Mouse (Mus musculus): Measurements from ENCODE around the gene Fnip2.

Fnip2 gene

DNA sequence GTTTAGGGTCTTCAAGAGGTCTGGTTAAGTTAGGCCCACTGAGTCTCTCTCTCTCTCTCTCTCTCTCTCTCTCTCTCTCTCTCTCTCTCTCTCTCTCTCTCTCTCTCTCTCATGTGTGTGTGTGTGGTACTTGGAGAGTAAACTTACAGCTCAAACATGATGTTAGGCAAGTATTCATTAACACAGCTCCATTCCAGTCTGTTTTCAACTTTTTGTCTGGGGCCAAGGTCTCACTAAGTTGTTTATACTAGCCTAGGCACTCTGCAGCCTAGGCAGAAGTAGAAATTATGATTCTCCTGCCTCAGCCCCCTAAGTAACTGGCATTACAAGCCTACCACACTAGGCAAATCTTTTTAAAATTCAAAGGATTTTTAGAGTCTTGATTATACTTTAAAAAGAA is 151.7 kb downstream of the Fnip2 start:
- no peak for DNase-seq (ENCODE audit: low spot score in 2 of 2)

DNA sequence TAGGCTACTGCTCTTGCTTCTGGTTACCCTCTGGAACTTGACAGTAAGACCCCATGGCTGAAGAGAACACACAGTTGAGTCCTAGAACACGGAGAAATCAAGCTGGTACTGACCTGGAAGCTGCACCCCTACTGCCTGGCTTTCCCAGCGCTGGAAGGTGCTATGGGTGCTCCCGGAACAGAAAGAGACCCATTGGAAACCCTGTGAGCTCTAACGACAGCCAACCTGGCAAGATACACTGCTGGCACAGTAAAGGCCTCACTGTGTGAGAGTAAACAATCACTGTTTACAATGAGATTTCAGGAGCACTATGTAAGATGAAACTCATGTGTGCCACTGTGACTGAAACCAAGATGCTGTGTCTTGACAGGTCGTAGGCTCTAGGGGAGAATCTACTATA is 152.5 kb downstream of the Fnip2 start:
- no peak for DNase-seq (ENCODE audit: low spot score in 2 of 2)

DNA sequence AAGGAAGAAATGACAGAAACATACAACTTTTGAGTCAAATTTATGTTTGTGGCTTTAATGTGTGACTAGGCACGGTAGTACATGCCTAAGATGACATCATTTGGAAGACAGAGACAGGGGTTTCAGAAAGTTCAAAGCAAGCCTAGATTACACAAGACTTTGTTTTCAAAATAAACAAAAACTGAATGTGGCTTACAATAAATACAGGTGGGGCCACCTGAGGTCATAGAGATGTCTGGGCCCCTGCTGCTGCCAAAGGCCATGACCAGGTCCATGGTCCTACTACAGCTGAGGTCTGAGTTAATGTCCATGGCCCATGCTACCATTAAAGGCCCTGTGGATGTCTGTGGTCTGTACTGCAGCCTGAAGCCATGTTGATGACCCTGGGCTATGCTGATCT is 154.1 kb downstream of the Fnip2 start:
- DNase-seq (ENCODE audit: low spot score in 2 of 2), result no peak

DNA sequence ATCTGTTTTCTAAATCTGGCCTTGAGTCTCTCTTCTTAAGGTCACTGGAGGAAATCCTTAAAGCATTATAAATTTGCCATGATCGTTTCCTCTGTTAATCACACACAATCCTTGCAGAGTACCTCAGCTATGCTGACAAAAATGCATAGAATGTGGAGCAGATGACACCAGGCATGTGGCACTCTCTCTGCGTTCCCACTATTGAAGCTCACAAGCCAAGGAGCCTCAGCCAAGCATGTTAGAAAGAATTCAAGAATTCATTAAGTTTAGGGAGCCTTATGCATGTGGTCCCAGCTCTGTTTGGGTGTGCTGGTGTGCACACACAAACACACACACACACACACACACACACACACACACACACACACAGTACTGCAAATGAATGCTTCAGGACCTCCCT is 155.9 kb downstream of the Fnip2 start:
- no peak for DNase-seq (ENCODE audit: low spot score in 2 of 2)

DNA sequence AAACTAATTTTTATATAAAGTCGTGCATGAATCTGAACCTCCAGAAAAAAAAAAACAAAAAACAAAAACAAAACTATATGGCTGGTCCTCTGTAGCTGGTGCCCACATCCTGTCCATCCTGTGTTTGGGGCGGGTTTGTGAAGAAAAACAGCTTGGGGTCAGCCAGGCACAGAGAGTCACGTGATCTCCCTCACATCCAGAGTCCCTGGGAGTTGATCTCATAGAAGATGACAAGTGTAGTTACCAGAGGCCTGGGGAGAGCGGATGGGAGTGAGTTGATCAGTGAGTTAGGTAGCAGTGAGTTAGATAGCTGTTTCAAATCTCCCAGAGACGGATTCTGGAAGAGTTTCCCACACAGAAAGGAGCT is 157.0 kb downstream of the Fnip2 start:
- DNase-seq (ENCODE audit: low spot score in 2 of 2), result no peak

DNA sequence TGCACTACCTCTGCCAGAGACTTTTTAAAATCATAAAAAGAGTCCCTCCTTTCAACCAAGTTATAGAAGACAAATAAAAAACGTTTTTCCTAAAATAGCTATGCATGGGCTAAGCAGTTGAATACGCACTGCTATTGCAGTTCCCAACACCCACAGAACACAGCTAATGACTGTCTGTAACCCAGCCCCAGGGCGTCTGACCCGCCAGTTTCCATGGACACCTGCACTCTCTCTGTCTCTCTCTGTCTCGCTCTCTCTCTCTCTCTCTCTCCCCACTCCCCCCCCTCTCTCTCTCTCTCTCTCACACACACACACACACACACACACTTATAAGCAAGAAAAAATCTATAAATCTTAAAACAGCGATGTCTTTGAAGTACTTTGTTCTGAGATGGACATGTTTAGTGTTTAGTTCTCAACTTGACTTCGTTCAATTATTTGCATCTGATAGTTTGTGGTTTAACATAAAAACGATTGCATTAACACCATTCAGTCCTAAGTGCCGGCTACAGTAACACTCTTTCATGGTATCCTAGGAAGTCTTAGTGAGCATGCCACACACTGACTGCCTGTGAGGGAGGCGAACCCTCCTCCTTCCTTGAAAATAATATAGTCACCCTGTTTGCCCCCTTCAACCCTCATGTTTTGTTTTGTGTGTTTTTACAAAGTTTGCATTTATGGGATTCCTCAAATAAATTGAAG is 157.5 kb downstream of the Fnip2 start:
- DNase-seq (ENCODE audit: low spot score in 2 of 2), result no peak

DNA sequence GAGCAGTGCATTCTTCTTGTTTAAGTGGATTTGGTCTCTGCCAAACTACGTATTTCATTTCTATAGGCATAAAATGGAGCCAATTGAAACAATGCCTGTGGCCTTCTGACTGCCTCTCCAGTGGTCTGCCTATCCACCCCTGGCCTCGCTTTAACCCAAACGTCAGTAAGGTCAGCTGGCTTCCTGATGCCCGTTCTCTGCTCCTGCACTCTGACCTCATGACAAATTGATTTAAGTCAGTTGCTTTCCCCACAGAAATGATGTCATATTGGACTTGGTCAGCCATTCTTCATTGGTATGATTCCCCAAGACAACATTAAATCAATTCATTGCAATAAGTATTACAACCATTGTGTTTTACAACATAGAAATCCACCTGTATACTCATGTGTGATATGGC is 159.1 kb downstream of the Fnip2 start:
- DNase-seq (ENCODE audit: low spot score in 2 of 2), result no peak
